Mouse (Mus musculus): Measurements from ENCODE around the gene Dhx34. TPM values are rescaled to one million over a fixed set of nuclear protein-coding genes. Genes with fewer than 3 reads are reported as not detected.
"Not testable (repeated sequence)": the region's sequence is repeated elsewhere in the genome, so short reads cannot be mapped to it uniquely, and the experiment has no call there.

Dhx34 gene
- polyA plus RNA-seq, 1 experiment from 2014 or later = 27.2 TPM

DNA sequence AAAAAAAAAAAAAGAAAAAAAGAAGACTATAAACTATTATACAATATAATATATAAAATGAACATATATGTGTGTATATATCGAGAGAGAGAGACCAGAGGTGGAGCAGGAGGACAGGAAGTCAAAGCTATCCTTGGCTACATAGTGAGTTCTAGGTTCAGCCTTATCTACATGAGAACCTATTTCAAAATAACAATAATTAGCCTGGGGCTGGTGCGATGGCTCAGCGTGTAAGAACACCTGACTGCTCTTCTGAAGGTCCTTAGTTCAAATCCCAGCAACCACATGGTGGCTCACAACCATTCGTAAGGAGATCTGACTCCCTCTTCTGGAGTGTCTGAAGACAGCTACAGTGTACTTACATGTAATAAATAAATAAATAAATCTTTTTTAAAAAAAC lies 34.1 kb upstream of the Dhx34 start:
- not testable (repeated sequence) for H3K4me3 ChIP-seq (ENCODE audit: low read length); H3K4me1 ChIP-seq (ENCODE audit: control insufficient read depth, insufficient read depth, low read length); H3K9ac ChIP-seq (ENCODE audit: low read depth, low read length); H3K27ac ChIP-seq (ENCODE audit: low read length); H3K9me3 ChIP-seq (ENCODE audit: control insufficient read depth, low read length); ATAC-seq; H3K36me3 ChIP-seq (ENCODE audit: control insufficient read depth, insufficient read depth, low read length); H3K4me2 ChIP-seq (ENCODE audit: low read depth, low read length); H3K27me3 ChIP-seq (replicated peaks; ENCODE audit: control insufficient read depth, insufficient read depth, low read length)
- WGBS = 79% methylated on average over 4 of the region's 4 CpGs

DNA sequence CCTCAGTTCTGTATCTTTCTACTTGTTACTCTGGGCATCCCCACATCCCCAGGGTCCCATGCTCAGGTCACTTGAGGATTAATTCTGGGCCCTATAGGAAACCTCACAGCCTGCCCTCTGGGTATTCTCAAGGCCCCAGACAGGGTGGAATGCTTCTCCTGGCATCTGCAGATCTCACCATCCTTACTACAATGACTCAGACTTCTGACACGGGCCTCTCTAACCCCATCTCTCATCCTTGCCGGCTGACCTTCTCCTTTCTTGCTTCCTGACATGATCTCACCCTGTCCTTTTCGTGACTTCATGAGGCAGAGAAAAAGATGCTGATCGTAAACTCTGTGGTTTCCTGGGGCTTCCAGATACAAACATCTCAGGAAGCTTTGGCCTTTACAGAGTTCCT lies 32.4 kb upstream of the Dhx34 start:
- no peak overlapping the region for H3K27ac ChIP-seq (ENCODE audit: low read length)
- WGBS = 37% methylated on average over 4 of the region's 4 CpGs
- no peaks in the 10 kb centered on the region for H3K36me3 ChIP-seq (ENCODE audit: control insufficient read depth, insufficient read depth, low read length)
- no peaks in the 10 kb centered on the region for H3K9me3 ChIP-seq (ENCODE audit: control insufficient read depth, low read length)
- H3K4me3 ChIP-seq (ENCODE audit: low read length) = no peak overlapping the region
- ATAC-seq = no peak
- no peaks in the 10 kb centered on the region for H3K27me3 ChIP-seq (replicated peaks; ENCODE audit: control insufficient read depth, insufficient read depth, low read length)
- H3K4me1 ChIP-seq (ENCODE audit: control insufficient read depth, insufficient read depth, low read length) = no peaks in the 10 kb centered on the region
- no peak overlapping the region for H3K9ac ChIP-seq (ENCODE audit: low read depth, low read length)
- H3K4me2 ChIP-seq (ENCODE audit: low read depth, low read length) = no peak overlapping the region

DNA sequence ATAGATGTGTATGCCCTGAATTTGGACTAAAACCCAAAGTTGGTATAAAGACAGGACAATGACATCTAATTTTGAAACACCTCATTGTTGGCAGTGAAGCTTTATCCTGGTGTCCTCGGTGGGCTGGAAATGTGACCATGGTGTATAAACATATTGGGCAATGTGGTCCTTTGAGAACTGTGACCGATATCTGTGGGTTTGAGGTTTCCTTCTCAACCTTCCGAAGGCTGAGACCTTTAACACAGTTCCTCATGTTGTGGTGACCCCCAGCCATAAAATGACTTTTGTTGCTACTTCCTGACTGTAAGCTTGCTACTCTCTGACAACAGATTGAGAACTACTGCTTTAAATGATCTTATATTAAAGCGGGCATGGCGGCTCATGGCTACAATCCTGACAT lies 28.9 kb upstream of the Dhx34 start:
- ATAC-seq = no peak

DNA sequence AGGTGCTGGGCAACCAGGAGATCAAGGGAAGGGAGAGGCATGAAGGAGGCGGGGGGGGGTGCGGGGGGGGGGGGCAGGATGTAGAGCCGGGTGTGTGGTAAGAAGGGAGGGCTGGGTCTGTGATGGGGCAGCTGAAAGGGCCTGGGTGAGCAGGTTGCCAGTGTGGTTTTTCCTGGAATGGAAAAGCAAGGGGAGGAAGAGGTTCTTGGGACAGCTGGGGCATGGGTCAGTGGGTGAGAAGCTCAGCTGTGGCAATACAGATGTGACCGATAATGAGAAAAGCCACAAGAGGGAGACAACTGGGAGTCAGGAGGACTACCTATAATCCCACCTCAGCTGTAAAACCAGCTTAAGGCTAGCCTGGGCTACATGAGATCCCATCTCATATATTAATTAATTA lies 24.1 kb upstream of the Dhx34 start:
- Histone ChIP-seq H3K4me1 (ENCODE audit: control insufficient read depth, insufficient read depth, low read length) (no peaks in the 10 kb centered on the region), H3K27ac (ENCODE audit: low read length) (no peak overlapping the region), H3K9me3 (ENCODE audit: control insufficient read depth, low read length) (no peaks in the 10 kb centered on the region), H3K9ac (ENCODE audit: low read depth, low read length) (no peak overlapping the region), H3K27me3 (replicated peaks; ENCODE audit: control insufficient read depth, insufficient read depth, low read length) (no peaks in the 10 kb centered on the region), H3K36me3 (ENCODE audit: control insufficient read depth, insufficient read depth, low read length) (no peaks in the 10 kb centered on the region), H3K4me3 (ENCODE audit: low read length) (no peak overlapping the region), H3K4me2 (ENCODE audit: low read depth, low read length) (no peak overlapping the region)
- 33% methylated on average over 2 of the region's 4 CpGs for WGBS
- ATAC-seq = no peak

More for the DNA sequence above, 28.9 kb upstream of the Dhx34 start:
- WGBS = 78% methylated on average over 5 of the region's 5 CpGs
- H3K4me3 ChIP-seq (ENCODE audit: low read length) = no peak overlapping the region
- no peaks in the 10 kb centered on the region for H3K4me1 ChIP-seq (ENCODE audit: control insufficient read depth, insufficient read depth, low read length)
- H3K36me3 ChIP-seq (ENCODE audit: control insufficient read depth, insufficient read depth, low read length) = no peaks in the 10 kb centered on the region
- H3K27ac ChIP-seq (ENCODE audit: low read length) = no peak overlapping the region
- no peaks in the 10 kb centered on the region for H3K9me3 ChIP-seq (ENCODE audit: control insufficient read depth, low read length)
- H3K4me2 ChIP-seq (ENCODE audit: low read depth, low read length) = no peak overlapping the region
- no peaks in the 10 kb centered on the region for H3K27me3 ChIP-seq (replicated peaks; ENCODE audit: control insufficient read depth, insufficient read depth, low read length)
- H3K9ac ChIP-seq (ENCODE audit: low read depth, low read length) = no peak overlapping the region

DNA sequence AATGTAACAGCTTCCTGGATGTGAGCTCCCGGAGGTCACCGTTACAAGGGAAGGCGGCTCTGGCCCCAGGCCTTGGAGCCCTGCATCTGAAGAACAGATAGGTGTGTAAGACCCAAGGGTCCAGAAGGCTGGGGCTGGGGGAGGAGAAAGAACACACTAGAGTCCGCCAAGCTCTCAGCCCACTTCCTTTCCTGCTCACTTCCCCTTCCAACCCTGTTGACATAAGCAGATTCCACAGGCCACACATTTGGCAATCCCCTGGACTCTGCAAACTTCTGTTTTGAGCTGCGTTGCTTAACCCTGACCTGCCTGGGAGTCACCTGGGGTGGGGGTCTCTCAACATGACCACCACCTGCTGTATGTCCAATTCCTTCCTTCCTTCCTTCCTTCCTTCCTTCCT lies 22.2 kb upstream of the Dhx34 start, which contains the start of gene C5ar2:
TSS of gene C5ar2 (minus strand) at position 88 of the 400 bp plus-strand sequence.
- H3K4me2 ChIP-seq (ENCODE audit: low read depth, low read length) = no peak within 1 kb of the TSS
- H3K4me3 ChIP-seq (ENCODE audit: low read length) = no peak within 1 kb of the TSS
- no peak within 1 kb of the TSS for H3K9ac ChIP-seq (ENCODE audit: low read depth, low read length)
- WGBS = 59% methylated on average over 5 of the region's 5 CpGs
- H3K9me3 ChIP-seq (ENCODE audit: control insufficient read depth, low read length) = no peaks in the 10 kb centered on the region
- H3K27me3 ChIP-seq (replicated peaks; ENCODE audit: control insufficient read depth, insufficient read depth, low read length) = no peaks in the 10 kb centered on the region
- no peaks in the 10 kb centered on the region for H3K36me3 ChIP-seq (ENCODE audit: control insufficient read depth, insufficient read depth, low read length)
- no peaks in the 10 kb centered on the region for H3K4me1 ChIP-seq (ENCODE audit: control insufficient read depth, insufficient read depth, low read length)
- no peak within 1 kb of the TSS for H3K27ac ChIP-seq (ENCODE audit: low read length)
- ATAC-seq = no peak

DNA sequence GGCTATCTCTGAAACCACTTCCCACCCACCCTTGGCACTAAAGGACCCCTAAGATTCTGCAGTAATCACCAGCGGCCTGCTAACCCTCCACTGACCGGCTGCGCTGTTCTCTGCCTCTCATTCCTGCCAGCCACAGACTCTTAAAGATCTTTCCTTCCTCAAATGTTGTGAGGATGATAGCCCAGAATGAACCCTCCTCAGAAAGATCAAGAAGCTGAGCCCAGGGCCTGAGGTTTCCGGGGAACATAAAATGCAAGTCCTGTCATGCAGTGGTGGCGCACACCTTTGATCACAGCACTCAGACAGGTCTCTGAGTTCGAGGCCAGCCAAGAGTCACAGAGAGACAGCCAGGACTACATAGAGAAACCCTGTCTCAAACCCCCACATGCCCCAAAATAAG lies 20.4 kb upstream of the Dhx34 start:
- Histone ChIP-seq H3K4me3 (ENCODE audit: low read length) (no peak overlapping the region), H3K27me3 (replicated peaks; ENCODE audit: control insufficient read depth, insufficient read depth, low read length) (no peaks in the 10 kb centered on the region), H3K36me3 (ENCODE audit: control insufficient read depth, insufficient read depth, low read length) (no peaks in the 10 kb centered on the region), H3K9ac (ENCODE audit: low read depth, low read length) (no peak overlapping the region), H3K27ac (ENCODE audit: low read length) (no peak overlapping the region), H3K4me1 (ENCODE audit: control insufficient read depth, insufficient read depth, low read length) (no peaks in the 10 kb centered on the region), H3K9me3 (ENCODE audit: control insufficient read depth, low read length) (no peaks in the 10 kb centered on the region), H3K4me2 (ENCODE audit: low read depth, low read length) (no peak overlapping the region)
- 85% methylated on average over 6 of the region's 6 CpGs for WGBS
- no peak for ATAC-seq

DNA sequence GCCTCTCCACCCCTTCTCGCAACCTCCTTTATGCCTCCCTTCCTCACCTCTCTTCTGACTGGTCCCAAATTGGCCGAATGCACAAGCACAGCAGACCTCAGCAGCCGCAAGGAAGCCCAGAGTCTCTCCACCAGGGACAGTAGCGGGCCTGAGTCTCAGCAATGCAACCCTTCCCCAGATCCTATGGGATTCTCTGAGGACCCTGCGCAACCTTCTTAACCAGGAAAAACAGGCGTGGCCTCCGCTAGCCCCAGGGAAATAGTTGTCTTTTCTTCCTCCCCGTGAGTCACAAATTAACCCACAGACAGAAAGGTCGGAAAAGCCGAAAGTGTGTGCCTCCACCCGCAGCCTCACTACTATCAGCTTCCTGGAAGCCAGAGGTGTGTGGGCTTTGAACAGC lies 19.9 kb upstream of the Dhx34 start:
- Histone ChIP-seq H3K27ac (ENCODE audit: low read length) (no peak overlapping the region), H3K9ac (ENCODE audit: low read depth, low read length) (no peak overlapping the region), H3K9me3 (ENCODE audit: control insufficient read depth, low read length) (no peaks in the 10 kb centered on the region), H3K4me1 (ENCODE audit: control insufficient read depth, insufficient read depth, low read length) (no peaks in the 10 kb centered on the region), H3K27me3 (replicated peaks; ENCODE audit: control insufficient read depth, insufficient read depth, low read length) (no peaks in the 10 kb centered on the region), H3K4me2 (ENCODE audit: low read depth, low read length) (no peak overlapping the region), H3K36me3 (ENCODE audit: control insufficient read depth, insufficient read depth, low read length) (no peaks in the 10 kb centered on the region), H3K4me3 (ENCODE audit: low read length) (no peak overlapping the region)
- WGBS = 54% methylated on average over 11 of the region's 11 CpGs
- no peak for ATAC-seq

DNA sequence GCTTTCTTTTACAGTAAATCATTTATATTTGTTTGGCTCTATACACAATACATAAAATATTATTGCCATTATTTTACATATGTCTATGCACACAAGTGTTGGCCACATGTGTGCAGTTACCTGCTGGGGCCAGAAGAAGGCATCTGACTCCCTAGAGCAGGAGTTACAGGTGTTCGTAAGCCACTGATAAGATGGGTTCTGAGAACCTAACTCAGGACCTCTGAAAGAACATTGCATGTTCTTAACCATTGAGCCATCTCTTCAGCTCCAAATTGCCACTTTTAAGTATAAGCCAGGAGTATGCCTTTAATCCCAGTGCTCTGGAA lies 19.1 kb upstream of the Dhx34 start:
- Histone ChIP-seq H3K4me1 (ENCODE audit: control insufficient read depth, insufficient read depth, low read length) (no peaks in the 10 kb centered on the region), H3K4me2 (ENCODE audit: low read depth, low read length) (no peak overlapping the region), H3K9me3 (ENCODE audit: control insufficient read depth, low read length) (no peaks in the 10 kb centered on the region), H3K27me3 (replicated peaks; ENCODE audit: control insufficient read depth, insufficient read depth, low read length) (no peaks in the 10 kb centered on the region), H3K36me3 (ENCODE audit: control insufficient read depth, insufficient read depth, low read length) (no peaks in the 10 kb centered on the region), H3K9ac (ENCODE audit: low read depth, low read length) (no peak overlapping the region), H3K4me3 (ENCODE audit: low read length) (no peak overlapping the region), H3K27ac (ENCODE audit: low read length) (no peak overlapping the region)
- ATAC-seq = no peak
- 90% methylated on average over 1 of the region's 1 CpGs for WGBS

DNA sequence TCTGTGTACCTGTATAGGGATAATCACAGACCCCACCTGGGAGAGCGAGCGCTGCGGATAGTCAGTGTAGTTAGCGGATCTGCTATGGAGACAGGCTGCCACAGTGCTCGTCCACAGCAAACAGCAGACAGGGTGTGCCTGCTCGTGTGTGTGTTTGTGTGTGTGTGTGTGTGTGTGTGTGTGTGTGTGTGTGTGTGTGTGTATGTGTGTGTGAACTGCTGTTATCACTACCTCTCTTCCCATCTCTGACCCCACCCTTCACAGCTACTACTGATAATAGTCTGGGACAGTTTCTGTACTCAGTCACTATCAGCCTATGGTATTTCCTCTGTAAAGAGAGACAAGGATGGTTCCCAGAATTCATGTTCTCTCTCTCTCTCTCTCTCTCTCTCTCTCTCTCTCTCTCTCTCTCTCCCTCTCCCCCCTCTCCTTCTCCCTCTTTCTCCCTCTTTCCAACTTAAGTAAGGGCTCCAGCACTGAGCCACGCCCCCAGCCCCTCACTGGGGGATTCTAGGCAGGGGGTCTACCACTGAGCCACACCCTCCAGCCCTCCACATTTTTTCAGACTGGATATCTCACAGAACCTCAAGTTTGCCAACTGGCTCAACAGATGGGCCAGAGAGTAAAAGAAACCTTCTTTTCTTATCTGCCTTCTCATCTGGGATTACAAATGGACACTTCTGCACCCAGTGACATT lies 18.6 kb upstream of the Dhx34 start:
- WGBS = 67% methylated on average over 7 of the region's 7 CpGs
- no peak overlapping the region for H3K27ac ChIP-seq (ENCODE audit: low read length)
- H3K9me3 ChIP-seq (ENCODE audit: control insufficient read depth, low read length) = no peaks in the 10 kb centered on the region
- no peak overlapping the region for H3K9ac ChIP-seq (ENCODE audit: low read depth, low read length)
- no peak overlapping the region for H3K4me3 ChIP-seq (ENCODE audit: low read length)
- no peaks in the 10 kb centered on the region for H3K36me3 ChIP-seq (ENCODE audit: control insufficient read depth, insufficient read depth, low read length)
- no peaks in the 10 kb centered on the region for H3K4me1 ChIP-seq (ENCODE audit: control insufficient read depth, insufficient read depth, low read length)
- no peak overlapping the region for H3K4me2 ChIP-seq (ENCODE audit: low read depth, low read length)
- no peaks in the 10 kb centered on the region for H3K27me3 ChIP-seq (replicated peaks; ENCODE audit: control insufficient read depth, insufficient read depth, low read length)
- no peak; the same call in 1 of the 2 replicates for ATAC-seq

DNA sequence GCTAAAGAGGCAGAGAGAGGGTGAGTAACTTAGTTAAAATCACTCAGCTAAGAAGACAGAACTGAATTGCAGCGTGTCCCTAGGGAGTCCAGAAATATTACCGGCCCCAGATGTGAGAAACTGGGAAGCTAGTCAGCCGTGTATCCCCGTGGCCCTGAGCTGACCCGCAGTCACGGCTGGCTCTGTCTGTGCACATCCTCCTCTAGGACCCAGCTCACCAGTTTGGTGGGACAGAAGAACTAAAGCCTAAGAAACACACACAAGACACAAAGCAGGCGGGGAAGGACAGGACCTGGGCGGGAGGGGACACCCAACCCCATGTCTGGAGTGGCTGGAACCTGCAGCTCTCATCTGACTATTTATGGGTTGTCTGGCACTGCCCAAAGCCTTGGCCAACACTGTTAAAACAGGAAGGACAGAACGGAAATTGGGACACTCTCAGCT lies 17.7 kb upstream of the Dhx34 start:
- H3K4me1 ChIP-seq (ENCODE audit: control insufficient read depth, insufficient read depth, low read length) = no peaks in the 10 kb centered on the region
- ATAC-seq = no peak
- no peak overlapping the region for H3K4me3 ChIP-seq (ENCODE audit: low read length)
- H3K9ac ChIP-seq (ENCODE audit: low read depth, low read length) = no peak overlapping the region
- H3K27me3 ChIP-seq (replicated peaks; ENCODE audit: control insufficient read depth, insufficient read depth, low read length) = no peaks in the 10 kb centered on the region
- no peaks in the 10 kb centered on the region for H3K36me3 ChIP-seq (ENCODE audit: control insufficient read depth, insufficient read depth, low read length)
- WGBS = 46% methylated on average over 9 of the region's 9 CpGs
- H3K9me3 ChIP-seq (ENCODE audit: control insufficient read depth, low read length) = no peaks in the 10 kb centered on the region
- no peak overlapping the region for H3K27ac ChIP-seq (ENCODE audit: low read length)
- H3K4me2 ChIP-seq (ENCODE audit: low read depth, low read length) = no peak overlapping the region

Measured in intestine, embryonic 16.5 days (tissue).